17 mouse cellular contexts compared by ENCODE assay signal in genomic region chr1:162035800-162036460, GRCm38 (mm10). TPM values are rescaled to one million over a fixed set of nuclear protein-coding genes. Genes with fewer than 3 reads are reported as not detected.
DNase-seq lines count a peak whose midpoint lies in the region; ATAC-seq and TF ChIP-seq lines count a peak whose summit lies in the region.
"Had no signal": no experiment of that assay in that cellular context is flagged by ENCODE, and none has a peak within 500 bp of the region (broad histone marks: within the 10 kb centered on the region; RNA-seq: fewer than 3 reads in every experiment).

No protein-coding gene starts in this region.

- no peaks in the 10 kb centered on the region for H3K36me3 ChIP-seq in heart, embryonic 12.5 days
- H3K36me3 ChIP-seq in liver, embryonic 11.5 days (ENCODE audit: control insufficient read depth, insufficient read depth, low read length) = no peaks in the 10 kb centered on the region
- H3K36me3 ChIP-seq in limb, embryonic 14.5 days (ENCODE audit: control insufficient read depth, insufficient read depth, low read length) = 0 out of 2 replicates have a peak, but pooled peaks cover 7% of the 10 kb centered on the region
- H3K36me3 ChIP-seq: midbrain, embryonic 10.5 days; neural tube, embryonic 12.5 days had no signal

- 0 out of 2 replicates have a peak, but pooled peaks have one; percentile 22 for TF ChIP-seq POLR2A in embryonic fibroblast, embryonic 13.5 days (IDR thresholded peaks at IDR 0.05; ENCODE audit: low read depth, low read length)
- TF ChIP-seq POLR2A in limb, embryonic 14.5 days (IDR thresholded peaks at IDR 0.05; ENCODE audit: borderline replicate concordance, extremely low read depth, insufficient read depth, insufficient read length) = no peak

- no peak for DNase-seq in heart, adult 8-10 months (ENCODE audit: low spot score)
- DNase-seq in liver, embryonic 11.5 days (ENCODE audit: low spot score) = no peak
- no peak for DNase-seq in liver
- peak; percentile 83 for DNase-seq in limb, embryonic 14.5 days (ENCODE audit: low spot score)
- no peak for DNase-seq in embryo, embryonic 11 days
- no peak for DNase-seq in Muller cell, postnatal 12 days (ENCODE audit: inconsistent ontology term)
- DNase-seq: B cell, adult 2 months; cerebellum, adult 9-10 months; right cerebral cortex, postnatal 25 days had no signal

- H3K4me1 ChIP-seq in heart, embryonic 12.5 days (replicated peaks) = peaks cover 39% of the 10 kb centered on the region
- peaks cover 7% of the 10 kb centered on the region for H3K4me1 ChIP-seq in liver, embryonic 11.5 days (replicated peaks; ENCODE audit: control insufficient read depth, insufficient read depth, low read length)
- peaks cover 16% of the 10 kb centered on the region for H3K4me1 ChIP-seq in embryonic fibroblast, embryonic 13.5 days (ENCODE audit: control insufficient read depth, insufficient read depth, low read length)
- peaks cover 50% of the 10 kb centered on the region for H3K4me1 ChIP-seq in limb, embryonic 14.5 days (ENCODE audit: control insufficient read depth, insufficient read depth, low read length)
- H3K4me1 ChIP-seq: midbrain, embryonic 10.5 days had no signal

- H3K4me2 ChIP-seq in heart, embryonic 12.5 days = no peak overlapping the region
- H3K4me2 ChIP-seq in liver, embryonic 11.5 days = no peak overlapping the region
- H3K4me2 ChIP-seq in limb, embryonic 14.5 days (replicated peaks; ENCODE audit: low read depth, low read length, severe bottlenecking) = peak overlapping the region; percentile 4; the same call in 1 of the 2 replicates
- H3K4me2 ChIP-seq: neural tube, embryonic 12.5 days had no signal

- ATAC-seq in heart, embryonic 12.5 days (ENCODE audit: insufficient number of reproducible peaks, low FRiP score) = no peak
- no peak for ATAC-seq in liver, embryonic 11.5 days (replicated peaks; ENCODE audit: low FRiP score)
- peak; percentile 58 for ATAC-seq in limb, embryonic 14.5 days (ENCODE audit: low FRiP score, low read depth)

- H3K9me3 ChIP-seq in heart, embryonic 12.5 days (replicated peaks) = no peaks in the 10 kb centered on the region
- no peaks in the 10 kb centered on the region for H3K9me3 ChIP-seq in liver, embryonic 11.5 days (ENCODE audit: control insufficient read depth, low read length)
- H3K9me3 ChIP-seq in limb, embryonic 14.5 days (ENCODE audit: control insufficient read depth, low read length) = 0 out of 2 replicates have a peak, but pooled peaks cover 3% of the 10 kb centered on the region
- H3K9me3 ChIP-seq: midbrain, embryonic 10.5 days had no signal

- H3K9ac ChIP-seq in heart, embryonic 12.5 days = no peak overlapping the region
- no peak overlapping the region for H3K9ac ChIP-seq in liver, embryonic 11.5 days (ENCODE audit: low read depth, low read length)
- H3K9ac ChIP-seq in limb, embryonic 14.5 days (ENCODE audit: low read depth, low read length, severe bottlenecking) = peak overlapping the region; percentile 18; the same call in 1 of the 2 replicates
- H3K9ac ChIP-seq: liver, embryonic 14.5 days; neural tube, embryonic 12.5 days had no signal

- no peaks in the 10 kb centered on the region for H3K27me3 ChIP-seq in heart, embryonic 12.5 days (replicated peaks)
- H3K27me3 ChIP-seq in liver, embryonic 11.5 days (replicated peaks; ENCODE audit: control insufficient read depth, insufficient read depth, low read length) = no peaks in the 10 kb centered on the region
- H3K27me3 ChIP-seq in limb, embryonic 14.5 days (ENCODE audit: control insufficient read depth, insufficient read depth, low read length) = no peaks in the 10 kb centered on the region
- H3K27me3 ChIP-seq: neural tube, embryonic 12.5 days had no signal

- TF ChIP-seq CTCF in embryonic fibroblast, embryonic 13.5 days (IDR thresholded peaks at IDR 0.05; ENCODE audit: borderline replicate concordance, insufficient read depth, low read length) = no peak

- peak overlapping the region; percentile 78 for H3K27ac ChIP-seq in heart, embryonic 12.5 days (ENCODE audit: poor library complexity, severe bottlenecking)
- H3K27ac ChIP-seq in liver, embryonic 11.5 days (ENCODE audit: low read depth, low read length) = peak overlapping the region; percentile 48; the same call in 1 of the 2 replicates
- peak overlapping the region; percentile 99 for H3K27ac ChIP-seq in embryonic fibroblast, embryonic 13.5 days (ENCODE audit: insufficient read depth, low read length)
- H3K27ac ChIP-seq in limb, embryonic 14.5 days (replicated peaks; ENCODE audit: low read depth, low read length) = peak overlapping the region; percentile 96
- H3K27ac ChIP-seq: liver, embryonic 14.5 days; midbrain, embryonic 10.5 days had no signal

- WGBS in heart, embryonic 12.5 days = 80% methylated on average over 6 of the region's 6 CpGs
- 87% methylated on average over 6 of the region's 6 CpGs for WGBS in liver, embryonic 11.5 days
- 35% methylated on average over 6 of the region's 6 CpGs for WGBS in limb, embryonic 14.5 days

- no peak overlapping the region for H3K4me3 ChIP-seq in heart, embryonic 12.5 days
- no peak overlapping the region for H3K4me3 ChIP-seq in liver, embryonic 11.5 days (ENCODE audit: low read depth, low read length)
- H3K4me3 ChIP-seq in embryonic fibroblast, embryonic 13.5 days (ENCODE audit: insufficient read depth, low read length) = no peak overlapping the region
- no peak overlapping the region for H3K4me3 ChIP-seq in limb, embryonic 14.5 days (replicated peaks; ENCODE audit: low read length)
- H3K4me3 ChIP-seq: midbrain, embryonic 10.5 days; neural tube, embryonic 12.5 days had no signal

RNA-seq across cellular contexts. Expression of gene 4930558K02Rik, which starts 56.5 kb away (rescaled TPM):
- not detected in 2 replicates for polyA plus RNA-seq in heart, embryonic 12.5 days (2016; fragmentation: Nextera tagmentation; extraction: Ambion mirVana)
- not detected for total RNA-seq in heart, adult 8-10 months (2022)
- polyA plus RNA-seq in liver, embryonic 11.5 days (2014; fragmentation: Nextera tagmentation; extraction: Ambion mirVana) = not detected in 2 replicates
- not detected in 2 replicates for polyA plus RNA-seq in embryonic fibroblast, embryonic 13.5 days (2011; ENCODE audit: insufficient read length, low read depth, missing spikeins)
- not detected in 2 replicates for polyA plus RNA-seq in limb, embryonic 14.5 days (2012; rRNA removed)
- polyA plus RNA-seq in limb, embryonic 14.5 days (2014; fragmentation: Nextera tagmentation; extraction: Ambion mirVana) = not detected in 2 replicates
- total RNA-seq: layer of hippocampus, postnatal 14 days; MEL had no signal
- polyA plus RNA-seq: brain, embryonic 14.5 days; liver, embryonic 14.5 days; midbrain, embryonic 10.5 days; neural tube, embryonic 12.5 days had no signal

Comparison
In these comparisons a context has a peak if more than half of its experiments do, and no peak if none do; other contexts are left out.
1. H3K27ac ChIP-seq: peak in every context shown above with its lines; median percentile 99 in embryonic fibroblast, embryonic 13.5 days; 96 in limb, embryonic 14.5 days; 78 in heart, embryonic 12.5 days; 48 in liver, embryonic 11.5 days.